ENCODE assay signal across 24 mouse cellular contexts in the genomic region with DNA sequence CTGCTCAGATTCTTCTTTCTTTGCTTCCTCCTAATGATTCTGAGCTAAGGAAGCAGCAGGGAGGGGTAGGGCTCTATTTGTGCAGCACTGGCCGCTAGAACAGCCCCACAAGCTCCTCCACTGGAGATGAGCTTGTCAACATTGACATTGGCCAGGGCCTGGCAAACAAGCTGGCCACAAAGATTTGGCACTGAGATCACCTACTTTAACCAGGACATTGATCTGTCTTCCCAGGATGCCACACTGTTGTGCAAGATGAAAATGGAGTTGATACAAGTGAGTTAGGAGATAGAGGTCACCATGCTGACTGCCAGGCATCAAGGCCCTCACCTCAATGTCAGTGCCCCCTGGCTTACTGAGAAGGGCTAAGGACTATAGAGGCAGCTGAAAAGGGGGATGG. TPM values are rescaled to one million over a fixed set of nuclear protein-coding genes. Genes with fewer than 3 reads are reported as not detected.
DNase-seq lines count a peak whose midpoint lies in the region; ATAC-seq and TF ChIP-seq lines count a peak whose summit lies in the region.
"Had no signal": no experiment of that assay in that cellular context is flagged by ENCODE, and none has a peak within 500 bp of the region (broad histone marks: within the 10 kb centered on the region; RNA-seq: fewer than 3 reads in every experiment).

No protein-coding gene starts in this region.

- H3K4me1 ChIP-seq in heart, embryonic 12.5 days (replicated peaks), result no peaks in the 10 kb centered on the region
- H3K4me1 ChIP-seq in liver, adult 2 months (ENCODE audit: control insufficient read depth, insufficient read depth, low read length), result peaks cover 2% of the 10 kb centered on the region; the same call in 1 of the 2 replicates
- no peaks in the 10 kb centered on the region for H3K4me1 ChIP-seq in liver, postnatal 0 days (ENCODE audit: insufficient read depth)

- no peak overlapping the region for H3K9ac ChIP-seq in heart, embryonic 12.5 days
- H3K9ac ChIP-seq in liver, adult 2 months (ENCODE audit: low read depth, low read length), result no peak overlapping the region
- H3K9ac ChIP-seq in liver, postnatal 0 days (replicated peaks), result no peak overlapping the region

- no peaks in the 10 kb centered on the region for H3K36me3 ChIP-seq in heart, embryonic 12.5 days
- H3K36me3 ChIP-seq in liver, adult 2 months (ENCODE audit: control insufficient read depth, insufficient read depth, low read length), result no peaks in the 10 kb centered on the region
- no peaks in the 10 kb centered on the region for H3K36me3 ChIP-seq in liver, postnatal 0 days (replicated peaks; ENCODE audit: insufficient read depth, low read length)
- H3K36me3 ChIP-seq: G1E had no signal

- no peaks in the 10 kb centered on the region for H3K79me2 ChIP-seq in liver, adult 2 months (ENCODE audit: control insufficient read depth, insufficient read depth, low read length)

- TF ChIP-seq CTCF in liver, adult 2 months (IDR thresholded peaks at IDR 0.05; ENCODE audit: low read depth, low read length), result peak; percentile 10; the same call in 1 of the 2 replicates
- no peak for TF ChIP-seq CTCF in liver, postnatal 0 days (IDR thresholded peaks at IDR 0.05; ENCODE audit: low read depth)

- H3K27ac ChIP-seq in heart, embryonic 12.5 days (ENCODE audit: poor library complexity, severe bottlenecking), result no peak overlapping the region
- no peak overlapping the region for H3K27ac ChIP-seq in liver, adult 2 months (replicated peaks; ENCODE audit: insufficient read depth, low read depth, low read length)
- no peak overlapping the region for H3K27ac ChIP-seq in liver, postnatal 0 days (ENCODE audit: low read depth)

- no peak for TF ChIP-seq POLR2A in liver, adult 2 months (IDR thresholded peaks at IDR 0.05; ENCODE audit: extremely low read depth, insufficient read depth, low read length)

- peaks cover 5% of the 10 kb centered on the region for H3K9me3 ChIP-seq in heart, embryonic 12.5 days (replicated peaks)
- no peaks in the 10 kb centered on the region for H3K9me3 ChIP-seq in liver, postnatal 0 days (ENCODE audit: low read length)
- H3K9me3 ChIP-seq: G1E had no signal

- no peak overlapping the region for H3K4me2 ChIP-seq in heart, embryonic 12.5 days
- H3K4me2 ChIP-seq in liver, postnatal 0 days (ENCODE audit: low read depth, low read length), result no peak overlapping the region

- no peak overlapping the region for H3K4me3 ChIP-seq in heart, embryonic 12.5 days
- no peak overlapping the region for H3K4me3 ChIP-seq in liver, adult 2 months (ENCODE audit: insufficient read depth, low read depth, low read length)
- no peak overlapping the region for H3K4me3 ChIP-seq in liver, postnatal 0 days (ENCODE audit: low read depth, low read length)

- H3K27me3 ChIP-seq in heart, embryonic 12.5 days (replicated peaks), result no peaks in the 10 kb centered on the region
- H3K27me3 ChIP-seq in liver, adult 2 months (ENCODE audit: control insufficient read depth, insufficient read depth, low read length), result no peaks in the 10 kb centered on the region
- no peaks in the 10 kb centered on the region for H3K27me3 ChIP-seq in liver, postnatal 0 days (ENCODE audit: insufficient read depth, low read length)
- H3K27me3 ChIP-seq: CH12.LX, Patski had no signal

- ATAC-seq in heart, embryonic 12.5 days (ENCODE audit: insufficient number of reproducible peaks, low FRiP score), result no peak
- ATAC-seq in liver, postnatal 0 days, result no peak
- ATAC-seq: activated CD4-positive, CD25-positive, alpha-beta regulatory T cell, adult 4 months; CD4-positive, CD25-positive, alpha-beta regulatory T cell, adult 4 months; Patski had no signal

- 54% methylated on average over 1 of the region's 1 CpGs for WGBS in heart, embryonic 12.5 days
- 15% methylated on average over 1 of the region's 1 CpGs for WGBS in liver, adult 2 months
- WGBS in liver, postnatal 0 days (ENCODE audit: insufficient replicate concordance), result 54% methylated on average over 1 of the region's 1 CpGs

- no peak for TF ChIP-seq EP300 in liver, postnatal 0 days (IDR thresholded peaks at IDR 0.05; ENCODE audit: low read depth)

- DNase-seq in adrenal gland, adult 2 months, result peak; percentile 26
- DNase-seq in adrenal gland, postnatal 25 days, result no peak
- DNase-seq in heart, adult 11 months, result peak; percentile 83
- DNase-seq in liver, adult 2 months (ENCODE audit: extremely low read depth, low read depth, low spot score), result peak; percentile 100
- DNase-seq in liver, postnatal 0 days, result no peak
- peak; percentile 27 for DNase-seq in MN1 (ENCODE audit: low spot score)
- DNase-seq in neural tube, embryonic 10.5 days (ENCODE audit: extremely low spot score, low spot score), result no peak
- DNase-seq: adrenal gland, adult 8-10 months; adrenal gland, postnatal 10 days; adrenal gland, postnatal 14 days; adrenal gland, postnatal 36 days; B cell, adult 2 months; cerebellum, adult 11 months; cerebellum, adult 11-12 months; cerebellum, adult 18-20 months; cerebellum, adult 2 months; cerebellum, adult 8-10 months had no signal

RNA-seq across cellular contexts. Expression of a gene that starts 21.8 kb away (rescaled TPM):
- 1 to 10 TPM; 5.5 to 5.6 TPM for total RNA-seq in adrenal gland, adult 2 months (2021)
- 5.3 and 6.8 TPM in 2 replicates for polyA plus RNA-seq in adrenal gland, adult 2 months (2012; rRNA removed)
- 10.9 and 11.7 TPM in 2 replicates for total RNA-seq in adrenal gland, postnatal 25 days (2021)
- 11.0 and 11.6 TPM in 2 replicates for polyA plus RNA-seq in heart, embryonic 12.5 days (2016; fragmentation: Nextera tagmentation; extraction: Ambion mirVana)
- 20.4 and 31.4 TPM in 2 replicates for total RNA-seq in liver, adult 2 months (2014; rRNA removed)
- 26.4 and 27.5 TPM in 2 replicates for polyA plus RNA-seq in liver, adult 2 months (2012; rRNA removed)
- polyA plus RNA-seq in liver, postnatal 0 days (2015; fragmentation: Nextera tagmentation; extraction: Ambion mirVana), result 23.6 and 25.3 TPM in 2 replicates
- total RNA-seq: CH12.LX, MEL had no signal
- polyA plus RNA-seq: G1E had no signal

Comparison
In these comparisons a context has a peak if more than half of its experiments do, and no peak if none do; other contexts are left out.
1. DNase-seq: peak in adrenal gland, adult 2 months (single experiment), heart, adult 11 months (single experiment), liver, adult 2 months (single experiment) and MN1 (single experiment); none in adrenal gland, postnatal 25 days (single experiment), liver, postnatal 0 days (single experiment) and neural tube, embryonic 10.5 days (single experiment).